Mouse (Mus musculus): ENCODE results near the gene Dnaic2. TPM values are rescaled to one million over a fixed set of nuclear protein-coding genes. Genes with fewer than 3 reads are reported as not detected.

Gene Dnaic2
- polyA plus RNA-seq, 1 experiment from 2014 or later: 1.6 TPM

GRCm38 (mm10) chr11:114791351-114791889 is 64.2 kb downstream of the Dnaic2 start:
- ATAC-seq (replicated peaks; ENCODE audit: insufficient number of reproducible peaks, low FRiP score, low TSS enrichment, low read depth) (no peak), DNase-seq (ENCODE audit: low spot score) (peak; percentile 5)
- Histone ChIP-seq H3K4me2 (ENCODE audit: low read depth, low read length) (peak overlapping the region; percentile 96), H3K9me3 (replicated peaks; ENCODE audit: control insufficient read depth, low read length) (no peaks in the 10 kb centered on the region), H3K27ac (replicated peaks; ENCODE audit: low read depth, low read length) (no peak overlapping the region), H3K27me3 (ENCODE audit: control insufficient read depth, insufficient read depth, low read length) (peaks cover 70% of the 10 kb centered on the region), H3K36me3 (replicated peaks; ENCODE audit: control insufficient read depth, insufficient read depth, low read depth, low read length) (no peaks in the 10 kb centered on the region), H3K9ac (replicated peaks; ENCODE audit: low read length) (peak overlapping the region; percentile 51), H3K4me3 (ENCODE audit: low read depth, low read length) (peak overlapping the region; percentile 47), H3K4me1 (ENCODE audit: control insufficient read depth, insufficient read depth, low read length) (peaks cover 17% of the 10 kb centered on the region)
- WGBS: 2% methylated on average over 50 of the region's 50 CpGs

- Histone ChIP-seq H3K36me3 (replicated peaks; ENCODE audit: control insufficient read depth, insufficient read depth, low read depth, low read length) (no peaks in the 10 kb centered on the region), H3K4me3 (ENCODE audit: low read depth, low read length) (peak overlapping the region; percentile 47), H3K27me3 (ENCODE audit: control insufficient read depth, insufficient read depth, low read length) (peaks cover 64% of the 10 kb centered on the region), H3K9ac (replicated peaks; ENCODE audit: low read length) (peak overlapping the region; percentile 51), H3K4me2 (ENCODE audit: low read depth, low read length) (peak overlapping the region; percentile 96), H3K9me3 (replicated peaks; ENCODE audit: control insufficient read depth, low read length) (no peaks in the 10 kb centered on the region), H3K27ac (replicated peaks; ENCODE audit: low read depth, low read length) (no peak overlapping the region), H3K4me1 (ENCODE audit: control insufficient read depth, insufficient read depth, low read length) (peaks cover 17% of the 10 kb centered on the region)
- DNase-seq (ENCODE audit: low spot score) (peak; percentile 62), ATAC-seq (replicated peaks; ENCODE audit: insufficient number of reproducible peaks, low FRiP score, low TSS enrichment, low read depth) (no peak)
- under 1% methylated on average over 59 of the region's 59 CpGs for WGBS
Measured at GRCm38 (mm10) chr11:114791891-114792411, 64.7 kb downstream of the Dnaic2 start.

GRCm38 (mm10) chr11:114792931-114793494 is 65.8 kb downstream of the Dnaic2 start:
- no peak for ATAC-seq (replicated peaks; ENCODE audit: insufficient number of reproducible peaks, low FRiP score, low TSS enrichment, low read depth)
- H3K27ac ChIP-seq (replicated peaks; ENCODE audit: low read depth, low read length): no peak overlapping the region
- H3K9me3 ChIP-seq (replicated peaks; ENCODE audit: control insufficient read depth, low read length): no peaks in the 10 kb centered on the region
- WGBS: 42% methylated on average over 5 of the region's 5 CpGs
- peaks cover 17% of the 10 kb centered on the region for H3K4me1 ChIP-seq (ENCODE audit: control insufficient read depth, insufficient read depth, low read length)
- H3K4me3 ChIP-seq (ENCODE audit: low read depth, low read length): no peak overlapping the region
- H3K4me2 ChIP-seq (ENCODE audit: low read depth, low read length): no peak overlapping the region
- no peak for DNase-seq (ENCODE audit: low spot score)
- peaks cover 54% of the 10 kb centered on the region for H3K27me3 ChIP-seq (ENCODE audit: control insufficient read depth, insufficient read depth, low read length)
- H3K9ac ChIP-seq (replicated peaks; ENCODE audit: low read length): no peak overlapping the region
- H3K36me3 ChIP-seq (replicated peaks; ENCODE audit: control insufficient read depth, insufficient read depth, low read depth, low read length): no peaks in the 10 kb centered on the region

- Histone ChIP-seq H3K9ac (replicated peaks; ENCODE audit: low read length) (0 out of 2 replicates have a peak overlapping the region, but pooled peaks have one; percentile 18), H3K4me3 (ENCODE audit: low read depth, low read length) (no peak overlapping the region), H3K4me1 (ENCODE audit: control insufficient read depth, insufficient read depth, low read length) (peaks cover 17% of the 10 kb centered on the region), H3K9me3 (replicated peaks; ENCODE audit: control insufficient read depth, low read length) (no peaks in the 10 kb centered on the region), H3K4me2 (ENCODE audit: low read depth, low read length) (peak overlapping the region; percentile 21), H3K27ac (replicated peaks; ENCODE audit: low read depth, low read length) (no peak overlapping the region), H3K27me3 (ENCODE audit: control insufficient read depth, insufficient read depth, low read length) (peaks cover 50% of the 10 kb centered on the region), H3K36me3 (replicated peaks; ENCODE audit: control insufficient read depth, insufficient read depth, low read depth, low read length) (no peaks in the 10 kb centered on the region)
- DNase-seq (ENCODE audit: low spot score) (no peak), ATAC-seq (replicated peaks; ENCODE audit: insufficient number of reproducible peaks, low FRiP score, low TSS enrichment, low read depth) (no peak)
- 71% methylated on average over 19 of the region's 19 CpGs for WGBS
Measured at GRCm38 (mm10) chr11:114793868-114794545, 66.8 kb downstream of the Dnaic2 start.

- no peaks in the 10 kb centered on the region for H3K36me3 ChIP-seq (replicated peaks; ENCODE audit: control insufficient read depth, insufficient read depth, low read depth, low read length)
- no peak for DNase-seq (ENCODE audit: low spot score)
- peaks cover 43% of the 10 kb centered on the region for H3K27me3 ChIP-seq (ENCODE audit: control insufficient read depth, insufficient read depth, low read length)
- no peak overlapping the region for H3K9ac ChIP-seq (replicated peaks; ENCODE audit: low read length)
- peak overlapping the region; percentile 10; the same call in 1 of the 2 replicates for H3K4me2 ChIP-seq (ENCODE audit: low read depth, low read length)
- 37% methylated on average over 4 of the region's 4 CpGs for WGBS
- H3K9me3 ChIP-seq (replicated peaks; ENCODE audit: control insufficient read depth, low read length): no peaks in the 10 kb centered on the region
- 0 out of 2 replicates have a peak, but pooled peaks have one; percentile 15 for ATAC-seq (replicated peaks; ENCODE audit: insufficient number of reproducible peaks, low FRiP score, low TSS enrichment, low read depth)
- peak overlapping the region; percentile 80; the same call in 1 of the 2 replicates for H3K27ac ChIP-seq (replicated peaks; ENCODE audit: low read depth, low read length)
- H3K4me1 ChIP-seq (ENCODE audit: control insufficient read depth, insufficient read depth, low read length): peaks cover 15% of the 10 kb centered on the region
- peak overlapping the region; percentile 33 for H3K4me3 ChIP-seq (ENCODE audit: low read depth, low read length)
Measured at GRCm38 (mm10) chr11:114794691-114795090, 67.5 kb downstream of the Dnaic2 start.

GRCm38 (mm10) chr11:114795231-114795746 is 68.1 kb downstream of the Dnaic2 start:
- H3K9me3 ChIP-seq (replicated peaks; ENCODE audit: control insufficient read depth, low read length): no peaks in the 10 kb centered on the region
- no peak overlapping the region; the same call in none of the 2 replicates for H3K9ac ChIP-seq (replicated peaks; ENCODE audit: low read length)
- H3K4me1 ChIP-seq (ENCODE audit: control insufficient read depth, insufficient read depth, low read length): peaks cover 15% of the 10 kb centered on the region
- H3K4me2 ChIP-seq (ENCODE audit: low read depth, low read length): peak overlapping the region; percentile 62
- WGBS: 3% methylated on average over 7 of the region's 7 CpGs
- H3K27me3 ChIP-seq (ENCODE audit: control insufficient read depth, insufficient read depth, low read length): peaks cover 38% of the 10 kb centered on the region
- DNase-seq (ENCODE audit: low spot score) (peak; percentile 77), ATAC-seq (replicated peaks; ENCODE audit: insufficient number of reproducible peaks, low FRiP score, low TSS enrichment, low read depth) (peak; percentile 82)
- peak overlapping the region; percentile 80 for H3K27ac ChIP-seq (replicated peaks; ENCODE audit: low read depth, low read length)
- no peaks in the 10 kb centered on the region for H3K36me3 ChIP-seq (replicated peaks; ENCODE audit: control insufficient read depth, insufficient read depth, low read depth, low read length)
- H3K4me3 ChIP-seq (ENCODE audit: low read depth, low read length): peak overlapping the region; percentile 33

GRCm38 (mm10) chr11:114795848-114796322 is 68.7 kb downstream of the Dnaic2 start, which contains the start of gene Btbd17:
Btbd17 (minus strand) TSS chr11:114795945.
- peaks cover 32% of the 10 kb centered on the region for H3K27me3 ChIP-seq (ENCODE audit: control insufficient read depth, insufficient read depth, low read length)
- H3K4me1 ChIP-seq (ENCODE audit: control insufficient read depth, insufficient read depth, low read length): peaks cover 15% of the 10 kb centered on the region
- no peaks in the 10 kb centered on the region for H3K36me3 ChIP-seq (replicated peaks; ENCODE audit: control insufficient read depth, insufficient read depth, low read depth, low read length)
- H3K9ac ChIP-seq (replicated peaks; ENCODE audit: low read length): peak within 1 kb of the TSS; percentile 37
- H3K4me3 ChIP-seq (ENCODE audit: low read depth, low read length): peak within 1 kb of the TSS; percentile 33
- WGBS: 4% methylated on average over 4 of the region's 4 CpGs
- DNase-seq (ENCODE audit: low spot score): peak; percentile 68
- peak; percentile 80 for ATAC-seq (replicated peaks; ENCODE audit: insufficient number of reproducible peaks, low FRiP score, low TSS enrichment, low read depth)
- no peaks in the 10 kb centered on the region for H3K9me3 ChIP-seq (replicated peaks; ENCODE audit: control insufficient read depth, low read length)
- peak within 1 kb of the TSS; percentile 80 for H3K27ac ChIP-seq (replicated peaks; ENCODE audit: low read depth, low read length)
- H3K4me2 ChIP-seq (ENCODE audit: low read depth, low read length): peak within 1 kb of the TSS; percentile 62

Data from embryonic facial prominence, embryonic 11.5 days (tissue).